Mouse (Mus musculus) kidney, adult 2 months (tissue): ENCODE results near the gene Pde1c. TPM values are rescaled to one million over a fixed set of nuclear protein-coding genes. Genes with fewer than 3 reads are reported as not detected.

Source experiments
- DNase-seq: peaks from one replicate; pipeline ENCODE4 v3.0.0; 2021
- H3K27ac ChIP-seq: fragments of 200-500 bp; 2 replicates; pipeline ENCODE4 v1.5.1; 2012; ENCODE audit warnings: low read depth, low read length, control low read depth, inconsistent platforms; ENCODE audit not compliant: insufficient read depth
- H3K27me3 ChIP-seq: fragments of 200-500 bp; replicated peaks from 2 replicates; pipeline ENCODE4 v1.6.1; 2012; ENCODE audit warnings: mild to moderate bottlenecking, moderate library complexity, low read length, inconsistent platforms; ENCODE audit not compliant: control insufficient read depth, insufficient read depth
- H3K36me3 ChIP-seq: fragments of 200-500 bp; 2 replicates; pipeline ENCODE4 v1.6.1; 2012; ENCODE audit warnings: mild to moderate bottlenecking, moderate library complexity, low read length, inconsistent platforms; ENCODE audit not compliant: control insufficient read depth, insufficient read depth
- H3K4me1 ChIP-seq: fragments of 200-500 bp; 2 replicates; pipeline ENCODE4 v1.6.1; 2011; ENCODE audit warnings: low read length; ENCODE audit not compliant: control insufficient read depth, insufficient read depth
- H3K4me3 ChIP-seq: fragments of 200-500 bp; 2 replicates; pipeline ENCODE4 v1.5.1; 2011; ENCODE audit warnings: mild to moderate bottlenecking, low read depth, low read length, control low read depth; ENCODE audit not compliant: insufficient read depth
- CTCF ChIP-seq: fragments of 200-500 bp; conservative IDR thresholded peaks from 2 replicates; pipeline ENCODE4 v1.5.1; 2011; ENCODE audit warnings: low read depth, mild to moderate bottlenecking, control low read depth, low read length, moderate library complexity, mixed read lengths; ENCODE audit not compliant: insufficient read depth, insufficient read length
- POLR2A ChIP-seq: fragments of 200-500 bp; IDR thresholded peaks from one replicate; pipeline ENCODE4 v1.6.1; 2011; ENCODE audit warnings: low read depth, low read length, control low read depth
- WGBS: fragments of 180-500 bp; shearing (Covaris S2); methylation state at CpG from one replicate; pipeline ENCODE4 v1.1.7; 2018; 5-methylcytosine and 5-hydroxymethylcytosine counted together
- polyA plus RNA-seq: library from polyadenylated mRNA; depleted of rRNA; stranded (reverse); fragments of >200 nt; gene quantifications from 2 replicates; pipeline ENCODE4 v1.2.3, GENCODE M21; 2012

The Pde1c gene
- polyA plus RNA-seq, 1 experiment: 0.94 TPM

- no peak overlapping the region for H3K27ac ChIP-seq
- no peak for TF ChIP-seq CTCF
- no peak for TF ChIP-seq POLR2A
These were observed 8.0 kb downstream of the Pde1c start for GRCm38 (mm10) chr6:56560891-56561290.

GRCm38 (mm10) chr6:56560474-56560888 lies 8.4 kb downstream of the Pde1c start:
- WGBS: 79% methylated on average over 2 of the region's 2 CpGs
- Histone ChIP-seq H3K4me3 (no peak overlapping the region), H3K36me3 (no peaks in the 10 kb centered on the region), H3K27me3 (no peaks in the 10 kb centered on the region; the same call in 1 of the 2 replicates), H3K27ac (no peak overlapping the region), H3K4me1 (no peaks in the 10 kb centered on the region)
- DNase-seq: no peak
- TF ChIP-seq POLR2A (no peak), CTCF (no peak)

More at GRCm38 (mm10) chr6:56560891-56561290, 8.0 kb downstream of the Pde1c start:
- DNase-seq: no peak
- 66% methylated on average over 2 of the region's 2 CpGs for WGBS
- H3K36me3 ChIP-seq: no peaks in the 10 kb centered on the region
- H3K4me1 ChIP-seq: no peaks in the 10 kb centered on the region
- no peaks in the 10 kb centered on the region; the same call in 1 of the 2 replicates for H3K27me3 ChIP-seq
- no peak overlapping the region for H3K4me3 ChIP-seq

- TF ChIP-seq CTCF (no peak), POLR2A (no peak)
- Histone ChIP-seq H3K4me1 (no peaks in the 10 kb centered on the region), H3K4me3 (no peak overlapping the region), H3K27ac (no peak overlapping the region), H3K27me3 (no peaks in the 10 kb centered on the region; the same call in 1 of the 2 replicates), H3K36me3 (no peaks in the 10 kb centered on the region)
- WGBS: 94% methylated on average over 2 of the region's 2 CpGs
- no peak for DNase-seq
These were observed 10.2 kb downstream of the Pde1c start for GRCm38 (mm10) chr6:56558711-56559110.

GRCm38 (mm10) chr6:56555848-56556247 lies 13.1 kb downstream of the Pde1c start:
- no peaks in the 10 kb centered on the region for H3K36me3 ChIP-seq
- no peak overlapping the region for H3K27ac ChIP-seq
- H3K4me3 ChIP-seq: no peak overlapping the region
- H3K4me1 ChIP-seq: no peaks in the 10 kb centered on the region
- TF ChIP-seq POLR2A: no peak
- TF ChIP-seq CTCF: no peak
- no peak for DNase-seq
- no peaks in the 10 kb centered on the region; the same call in 1 of the 2 replicates for H3K27me3 ChIP-seq
- 73% methylated on average over 3 of the region's 3 CpGs for WGBS

GRCm38 (mm10) chr6:56555382-56555781 lies 13.5 kb downstream of the Pde1c start:
- 70% methylated on average over 4 of the region's 4 CpGs for WGBS
- H3K4me1 ChIP-seq: no peaks in the 10 kb centered on the region
- no peak overlapping the region for H3K4me3 ChIP-seq
- H3K36me3 ChIP-seq: no peaks in the 10 kb centered on the region
- DNase-seq: no peak
- H3K27me3 ChIP-seq: no peaks in the 10 kb centered on the region; the same call in 1 of the 2 replicates
- TF ChIP-seq POLR2A (no peak), CTCF (no peak)
- no peak overlapping the region for H3K27ac ChIP-seq

- no peaks in the 10 kb centered on the region for H3K27me3 ChIP-seq
- no peak overlapping the region for H3K27ac ChIP-seq
- no peak for DNase-seq
- no peaks in the 10 kb centered on the region for H3K36me3 ChIP-seq
- TF ChIP-seq CTCF (no peak), POLR2A (no peak)
- 85% methylated on average over 4 of the region's 4 CpGs for WGBS
- no peak overlapping the region for H3K4me3 ChIP-seq
- no peaks in the 10 kb centered on the region for H3K4me1 ChIP-seq
These were observed 17.9 kb downstream of the Pde1c start for GRCm38 (mm10) chr6:56551022-56551421.

- Histone ChIP-seq H3K4me3 (no peak overlapping the region), H3K36me3 (no peaks in the 10 kb centered on the region), H3K27me3 (no peaks in the 10 kb centered on the region; the same call in 1 of the 2 replicates), H3K27ac (no peak overlapping the region), H3K4me1 (no peaks in the 10 kb centered on the region)
- TF ChIP-seq POLR2A: no peak
- no peak for TF ChIP-seq CTCF
- no peak for DNase-seq
- WGBS: 57% methylated on average over 5 of the region's 5 CpGs
These were observed 28.7 kb downstream of the Pde1c start for GRCm38 (mm10) chr6:56540247-56540646.

GRCm38 (mm10) chr6:56534653-56535052 lies 34.2 kb downstream of the Pde1c start:
- no peak for DNase-seq
- no peaks in the 10 kb centered on the region for H3K4me1 ChIP-seq
- no peaks in the 10 kb centered on the region for H3K36me3 ChIP-seq
- no peak overlapping the region for H3K27ac ChIP-seq
- no peak for TF ChIP-seq CTCF
- no peak for TF ChIP-seq POLR2A
- H3K4me3 ChIP-seq: no peak overlapping the region
- H3K27me3 ChIP-seq: no peaks in the 10 kb centered on the region; the same call in 1 of the 2 replicates
